Mouse (Mus musculus) heart, postnatal 14 days (tissue): ENCODE data around the gene Cobl. TPM values are rescaled to one million over a fixed set of nuclear protein-coding genes. Genes with fewer than 3 reads are reported as not detected.
A peak's percentile ranks its signal among the peaks of the same experiment; 100 is the strongest.

Experiments used
- DNase-seq, 2 experiments: peaks; one replicate each; pipeline ENCODE4 v3.0.0; 2021 to 2022
- intact Hi-C: fragments of 180-260 bp; cut with DNase I; formaldehyde crosslinking; loops from one replicate; pipeline ENCODE4 v1.15.1; 2025
- total RNA-seq, 2 experiments: library from RNA; stranded (reverse); gene quantifications; 2 replicates each; pipeline ENCODE4 v1.2.3; 2021

The Cobl gene
- total RNA-seq, 2 experiments from 2014 or later: 20.0 to 20.5 TPM

DNA sequence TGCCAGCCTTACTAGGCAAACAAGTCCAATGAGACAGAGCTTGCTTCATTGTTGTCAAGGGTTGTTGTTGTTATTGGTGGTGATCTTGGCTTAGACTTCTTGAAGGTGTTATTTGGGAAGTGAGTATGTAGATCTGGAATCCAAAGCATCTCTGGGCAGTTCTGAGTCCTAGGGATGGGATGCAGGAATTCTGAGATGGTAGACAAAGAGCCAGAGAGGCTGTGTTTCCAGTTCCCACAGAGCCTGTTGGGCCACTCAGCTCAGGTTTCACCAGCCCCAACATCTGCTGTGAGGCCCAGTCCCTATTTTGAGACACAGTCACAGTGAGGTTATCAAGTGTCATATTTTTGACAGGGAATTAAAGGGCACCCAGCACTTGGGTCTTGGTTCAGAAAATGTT is 68.6 kb downstream of the Cobl start:
- no peak for DNase-seq
- intact Hi-C loops: no loop called here

DNA sequence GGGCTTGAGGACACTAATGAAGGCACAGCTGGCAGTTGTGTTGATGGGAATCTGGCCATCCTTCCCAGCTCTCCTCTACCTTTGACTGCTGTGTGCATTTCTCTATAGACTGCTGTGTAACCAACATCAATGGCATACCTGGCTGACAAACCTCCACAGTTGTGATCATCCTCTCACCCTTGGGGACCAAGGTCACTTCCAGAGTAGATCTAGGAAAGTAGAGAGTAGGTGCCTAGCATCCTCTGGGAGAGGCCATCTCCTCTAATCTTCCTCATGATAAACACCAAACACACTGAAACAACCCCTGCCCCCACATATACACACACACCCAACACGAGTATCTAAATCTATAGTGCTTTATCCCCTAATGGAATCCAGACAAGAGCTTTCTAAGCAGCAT is 70.1 kb downstream of the Cobl start:
- no peak for DNase-seq
- intact Hi-C loops: no loop called here

DNA sequence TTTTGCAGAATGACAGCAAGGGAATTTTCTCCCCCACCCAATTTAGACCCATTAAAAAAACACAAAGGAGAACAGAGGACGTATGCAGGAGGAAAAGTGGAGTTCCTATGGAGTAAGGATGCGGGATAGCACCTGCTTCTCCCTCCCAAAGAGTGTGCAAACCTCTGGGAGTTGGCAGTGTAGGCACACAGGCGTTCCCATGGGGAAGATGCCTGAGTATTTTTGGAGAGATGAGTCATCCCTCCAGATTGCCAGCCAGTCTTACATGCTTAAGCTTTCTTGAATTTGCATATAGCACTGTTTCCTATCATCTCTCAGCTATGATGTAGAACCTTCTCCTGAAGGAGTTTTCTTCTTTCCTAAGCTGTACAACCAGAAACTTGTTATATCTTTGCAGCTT is 70.6 kb downstream of the Cobl start:
- peak in 1 of 2 experiments; percentile 42 for DNase-seq
- intact Hi-C loops: no loop called here

GRCm38 (mm10) chr11:12384826-12385225 is 79.9 kb downstream of the Cobl start:
- intact Hi-C loops: no loop called here
- peak; percentile 45 for DNase-seq

- intact Hi-C loops: no loop called here
- DNase-seq: no peak
Measured at GRCm38 (mm10) chr11:12382991-12383390, 81.8 kb downstream of the Cobl start.

- no peak for DNase-seq
- intact Hi-C loops: no loop called here
Measured at GRCm38 (mm10) chr11:12381096-12381495, 83.7 kb downstream of the Cobl start.

DNA sequence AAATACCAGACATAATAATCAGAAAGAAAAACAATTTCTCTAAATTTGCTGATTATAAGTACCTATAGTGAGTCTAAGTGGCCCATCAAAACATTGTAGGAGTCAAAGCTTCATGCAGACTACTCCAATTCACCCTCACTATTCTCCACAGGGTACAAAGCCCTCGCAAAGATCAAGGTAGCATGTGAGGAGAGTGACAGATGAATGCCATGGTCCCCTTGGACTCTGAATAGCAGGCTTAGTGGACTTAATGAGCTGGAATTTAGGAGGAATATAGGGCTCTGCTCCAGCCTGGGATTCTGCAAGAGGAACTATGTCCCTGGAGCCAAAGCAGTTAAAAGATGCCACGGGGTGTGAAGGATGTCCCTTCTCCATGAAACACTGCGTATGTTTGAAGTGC is 88.1 kb downstream of the Cobl start:
- intact Hi-C loops: no loop called here

GRCm38 (mm10) chr11:12373106-12374098 is 91.4 kb downstream of the Cobl start:
- intact Hi-C loops: loop anchor here (2.0 to 5.0 kb wide), 3 partner anchors 54 to 184 kb away; no protein-coding TSS in a partner anchor
- DNase-seq: peak; percentile 79 to 88

More for the DNA sequence above, 88.1 kb downstream of the Cobl start:
- no peak for DNase-seq

GRCm38 (mm10) chr11:12370957-12371356 is 93.8 kb downstream of the Cobl start:
- no peak for DNase-seq

DNA sequence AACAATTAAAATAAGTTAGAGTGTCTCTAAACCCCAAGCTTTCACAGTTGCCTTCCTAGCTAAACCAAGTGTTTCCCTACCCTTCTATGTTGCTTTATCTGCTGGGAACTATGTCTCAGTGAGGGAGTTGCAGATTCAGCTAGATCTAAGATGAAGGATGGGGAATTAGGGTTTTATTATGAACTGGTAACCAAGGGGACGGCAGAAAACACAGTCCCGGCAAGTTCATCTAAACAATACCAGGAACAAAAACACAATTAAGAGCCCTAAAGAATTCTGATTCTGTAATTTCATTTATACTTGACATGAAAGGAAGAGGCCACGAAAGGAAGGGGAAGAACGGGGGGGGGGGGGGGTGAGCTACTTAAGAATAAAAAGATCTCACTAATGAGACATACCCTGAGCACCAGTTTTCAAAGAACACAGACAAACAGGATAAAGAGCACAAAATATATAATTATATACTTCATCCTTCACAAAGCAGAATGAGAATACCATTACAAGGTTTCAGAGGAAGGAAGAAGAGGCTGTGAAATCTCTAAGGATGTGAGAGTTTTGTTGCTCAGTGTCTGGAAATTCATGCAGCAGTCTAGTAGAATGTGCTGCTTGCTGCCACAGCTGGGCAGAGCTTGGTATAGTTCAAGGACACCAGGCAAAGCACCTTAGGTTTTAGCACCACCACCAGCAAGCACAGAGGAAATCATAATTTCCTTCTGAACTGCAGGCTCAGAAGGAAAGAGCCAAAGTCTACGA is 97.2 kb downstream of the Cobl start:
- no peak for DNase-seq
- intact Hi-C loops: no loop called here

More at GRCm38 (mm10) chr11:12370957-12371356, 93.8 kb downstream of the Cobl start:
- intact Hi-C loops: loop anchor here (5.0 kb wide), 2 partner anchors 56 to 186 kb away; no protein-coding TSS in a partner anchor

- peak; percentile 66 to 75 for DNase-seq
- intact Hi-C loops: loop anchor here (2.0 to 5.0 kb wide), 3 partner anchors 45 to 547 kb away; partner anchors contain the start of gene Grb10
Measured at GRCm38 (mm10) chr11:12359336-12360000, 105.3 kb downstream of the Cobl start.

DNA sequence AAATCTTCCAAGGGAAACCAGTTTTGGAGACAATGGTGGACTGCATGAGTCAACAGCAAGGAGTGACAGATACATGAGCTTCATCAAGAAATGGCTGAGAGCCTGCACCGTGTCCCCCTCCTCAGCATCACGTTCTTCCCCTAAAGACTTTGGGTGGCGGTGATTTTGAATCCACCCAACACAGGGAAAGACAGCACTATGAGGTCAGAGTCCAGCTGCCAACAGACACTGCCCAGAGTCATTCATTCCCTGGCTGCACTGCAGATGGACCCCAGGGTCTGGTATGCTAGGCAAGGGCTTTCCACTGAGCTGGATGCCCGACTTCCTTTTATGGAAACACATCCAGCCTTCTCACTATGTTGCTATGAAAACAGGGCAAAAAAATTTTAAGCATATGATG is 106.2 kb downstream of the Cobl start:
- DNase-seq: no peak
- intact Hi-C loops: loop anchor here (2.0 to 5.0 kb wide), 3 partner anchors 44 to 546 kb away; partner anchors contain the start of gene Grb10

GRCm38 (mm10) chr11:12355681-12356080 is 109.1 kb downstream of the Cobl start:
- DNase-seq: peak; percentile 21 to 25
- intact Hi-C loops: loop anchor here (5.0 kb wide), 2 partner anchors 318 to 543 kb away; partner anchors contain the start of gene Grb10

DNA sequence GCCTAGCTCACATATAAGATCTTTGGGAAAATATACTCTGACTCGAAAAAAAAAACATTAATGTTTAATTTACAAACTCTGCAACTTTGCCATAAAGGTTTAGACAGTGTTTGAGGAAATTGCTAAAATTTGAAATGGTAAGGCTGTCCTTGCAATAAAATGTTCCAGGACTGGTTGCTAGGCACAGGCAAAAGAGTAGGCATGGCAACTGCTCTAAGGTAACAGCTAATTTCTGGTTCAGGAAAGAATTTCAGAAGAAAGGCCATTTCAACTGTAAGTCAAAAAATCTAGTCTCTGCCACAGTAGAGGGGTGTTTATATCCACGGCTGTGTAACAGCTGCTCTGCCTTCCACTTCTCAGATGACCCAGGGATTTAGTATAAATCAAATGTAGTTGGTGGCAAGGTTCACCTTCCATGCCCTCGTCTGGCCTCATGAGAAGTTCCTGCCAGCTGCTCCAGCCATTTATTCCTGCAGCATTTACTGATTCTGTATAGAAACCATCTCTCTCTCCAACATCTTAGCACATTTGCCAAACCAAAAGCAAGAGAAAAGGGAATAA is 113.7 kb downstream of the Cobl start:
- intact Hi-C loops: no loop called here
- DNase-seq: no peak

DNA sequence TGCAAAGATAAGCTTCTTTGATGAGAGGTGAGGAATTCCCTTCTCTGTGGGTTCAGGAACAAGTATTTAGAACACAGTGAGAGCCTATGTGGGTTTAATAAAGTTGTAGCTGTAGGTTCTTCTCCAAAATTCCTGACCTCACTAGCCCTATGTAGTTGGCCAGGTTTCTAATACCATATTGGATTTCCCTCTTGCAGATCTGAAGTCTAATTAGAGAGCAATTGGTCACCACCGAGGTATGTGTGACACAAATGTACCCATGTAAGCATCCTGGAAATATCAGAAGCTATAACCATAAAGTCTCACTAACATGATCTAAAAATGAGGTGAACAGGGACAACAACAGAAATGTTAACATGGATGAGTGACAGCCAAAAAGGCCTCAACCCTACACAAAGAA is 114.7 kb downstream of the Cobl start:
- no peak for DNase-seq
- intact Hi-C loops: no loop called here

GRCm38 (mm10) chr11:12346486-12346885 is 118.3 kb downstream of the Cobl start:
- intact Hi-C loops: no loop called here
- no peak for DNase-seq

- intact Hi-C loops: no loop called here
- no peak for DNase-seq
Measured at GRCm38 (mm10) chr11:12343686-12344085, 121.1 kb downstream of the Cobl start.

DNA sequence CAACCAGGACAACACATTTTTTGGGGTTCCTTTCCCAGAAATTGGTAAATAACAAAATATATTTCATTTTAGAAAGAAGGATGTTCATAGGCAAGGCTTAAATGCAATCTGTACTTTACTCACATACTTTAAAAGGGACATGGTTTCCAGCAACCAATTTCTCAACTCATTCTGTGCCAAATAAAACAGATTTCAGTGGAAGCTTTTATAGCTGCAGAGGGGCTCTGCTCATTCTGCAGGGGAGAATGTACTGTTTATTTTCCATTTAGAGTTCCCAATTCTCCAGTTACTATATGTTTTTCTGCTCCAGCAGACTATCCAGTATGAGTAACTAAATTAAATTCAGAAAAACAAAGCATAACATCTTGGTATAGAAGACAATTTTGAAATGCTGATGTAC is 124.1 kb downstream of the Cobl start:
- no peak for DNase-seq
- intact Hi-C loops: no loop called here

GRCm38 (mm10) chr11:12336145-12336544 is 128.6 kb downstream of the Cobl start:
- intact Hi-C loops: loop anchor here (2.0 kb wide), 1 partner anchor 21 kb away; no protein-coding TSS in a partner anchor

DNA sequence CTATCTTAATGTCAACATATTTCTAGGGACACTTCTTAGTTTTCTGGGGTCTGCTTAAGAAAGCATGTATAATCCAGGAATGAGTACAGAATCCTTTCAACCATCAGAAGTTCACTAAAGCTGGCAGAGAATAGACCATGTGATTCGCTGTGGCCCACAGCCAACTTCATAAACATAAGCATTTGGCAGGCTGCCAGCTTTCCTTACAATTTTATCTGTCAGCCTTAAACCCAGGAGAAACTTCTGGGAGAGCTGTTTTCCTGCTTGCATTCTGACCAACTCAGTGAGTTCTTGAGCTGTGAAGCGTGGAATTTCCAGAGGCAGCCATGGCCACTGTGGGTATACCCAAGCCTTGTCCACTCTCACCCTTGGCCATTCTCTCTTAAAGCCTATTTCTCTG is 132.8 kb downstream of the Cobl start:
- peak; percentile 41 to 45 for DNase-seq
- intact Hi-C loops: no loop called here

More at GRCm38 (mm10) chr11:12336145-12336544, 128.6 kb downstream of the Cobl start:
- DNase-seq: peak; percentile 72 to 74
